Mouse (Mus musculus) testis, adult 2 months (tissue): ENCODE measurements at regions not wholly inside any gene's neighbourhood (a gene's known extent, or its start where the extent isn't known, plus 50 kb on each side); places are given as distances from the start of the nearest gene placed in this dataset.

ENCODE experiments used
- CTCF ChIP-seq: fragments of 200-500 bp; IDR thresholded peaks from 2 replicates; pipeline ENCODE4 v1.5.1; 2012; ENCODE audit warnings: low read depth, mild to moderate bottlenecking, inconsistent platforms, low read length, moderate library complexity; ENCODE audit not compliant: control insufficient read depth, insufficient read depth, insufficient replicate concordance
- POLR2A ChIP-seq: fragments of 200-500 bp; IDR thresholded peaks from 2 replicates; pipeline ENCODE4 v1.6.1; 2012; ENCODE audit warnings: low read depth, mild to moderate bottlenecking, inconsistent platforms, low read length, moderate library complexity; ENCODE audit not compliant: control insufficient read depth

GRCm38 (mm10) chr16:30742474-30742873, 143.0 kb downstream of the Fam43a start:
- TF ChIP-seq CTCF (no peak), POLR2A (no peak)
